Mouse (Mus musculus): ENCODE data around the gene Cstf1.

GRCm38 (mm10) chr2:172370411-172371223 is at the start of gene Cstf1, which contains the start of gene Aurka:
- no peak for TF ChIP-seq CTCF (IDR thresholded peaks at IDR 0.05; ENCODE audit: borderline replicate concordance, extremely low read depth, insufficient read depth, insufficient read length)
- 0 out of 2 replicates have a peak, but pooled peaks have one; percentile 38 for TF ChIP-seq POLR2A (IDR thresholded peaks at IDR 0.05; ENCODE audit: borderline replicate concordance, extremely low read depth, insufficient read depth, insufficient read length, poor library complexity, severe bottlenecking)

Data from brain, embryonic 14.5 days (tissue).